Mouse (Mus musculus) neural tube, embryonic 13.5 days (tissue): Measurements from ENCODE around the gene Gm20914. TPM values are rescaled to one million over a fixed set of nuclear protein-coding genes. Genes with fewer than 3 reads are reported as not detected.
"Not testable (repeated sequence)": the region's sequence is repeated elsewhere in the genome, so short reads cannot be mapped to it uniquely, and the experiment has no call there.

Experiments
- ATAC-seq: fragments of 200-750 bp; cut with Nextera tagmentation; 2 replicates; pipeline ENCODE4 v1.8.0; 2017; ENCODE audit warnings: low read depth, mild to moderate bottlenecking, moderate TSS enrichment, moderate library complexity
- H3K27ac ChIP-seq: fragments of 300-500 bp; sonication (generic); replicated peaks from 2 replicates; pipeline ENCODE4 v1.5.1; 2015; ENCODE audit warnings: moderate library complexity, mild to moderate bottlenecking, inconsistent platforms
- H3K27me3 ChIP-seq: fragments of 300-500 bp; sonication (generic); 2 replicates; pipeline ENCODE4 v1.6.1; 2015; ENCODE audit warnings: mild to moderate bottlenecking, inconsistent platforms
- H3K36me3 ChIP-seq: fragments of 300-500 bp; sonication (generic); 2 replicates; pipeline ENCODE4 v1.6.1; 2015; ENCODE audit warnings: mild to moderate bottlenecking, inconsistent platforms
- H3K4me1 ChIP-seq: fragments of 300-500 bp; sonication (generic); replicated peaks from 2 replicates; pipeline ENCODE4 v1.6.1; 2015; ENCODE audit warnings: inconsistent platforms
- H3K4me2 ChIP-seq: fragments of 300-500 bp; sonication (generic); 2 replicates; pipeline ENCODE4 v1.6.1; 2015; ENCODE audit warnings: inconsistent platforms, mild to moderate bottlenecking, moderate library complexity
- H3K4me3 ChIP-seq: fragments of 300-500 bp; sonication (generic); 2 replicates; pipeline ENCODE4 v1.5.1; 2015; ENCODE audit warnings: mild to moderate bottlenecking, inconsistent platforms
- H3K9ac ChIP-seq: fragments of 300-500 bp; sonication (generic); 2 replicates; pipeline ENCODE4 v1.6.1; 2015; ENCODE audit warnings: moderate library complexity, mild to moderate bottlenecking, inconsistent platforms
- H3K9me3 ChIP-seq: fragments of 300-500 bp; sonication (generic); 2 replicates; pipeline ENCODE4 v1.6.1; 2016; ENCODE audit warnings: inconsistent platforms
- WGBS: fragments of 180-500 bp; shearing (Covaris S2); methylation state at CpG from one replicate; pipeline ENCODE4 v1.1.7; 2015; 5-methylcytosine and 5-hydroxymethylcytosine counted together
- polyA plus RNA-seq: library from polyadenylated mRNA; unstranded; fragments of >200 nt; fragmentation: Nextera tagmentation; extraction: Ambion mirVana; gene quantifications from 2 replicates; pipeline ENCODE4 v1.2.1, GENCODE M21; 2015

Gene Gm20914
- not detected in 2 replicates for polyA plus RNA-seq

DNA sequence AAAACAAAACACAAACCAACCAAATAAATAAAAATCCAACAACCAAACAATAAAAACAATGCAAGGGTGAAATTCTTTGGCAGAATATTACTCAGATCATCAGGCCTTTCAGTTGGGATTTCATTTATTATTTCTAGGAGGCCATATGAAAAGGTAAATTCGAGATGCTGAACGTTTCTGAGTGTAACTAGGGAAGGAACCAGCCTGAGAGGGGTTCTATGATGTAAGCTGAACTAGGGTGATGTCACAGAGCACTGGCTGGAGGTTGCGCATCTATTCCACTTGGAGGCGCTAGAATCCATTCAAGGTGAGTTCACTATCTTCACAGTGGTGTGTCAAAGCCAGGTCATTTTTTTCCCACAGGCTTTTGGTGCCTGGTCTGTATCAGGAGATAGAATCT is at the start of gene Gm20914:
TSS of gene Gm20914 (plus strand) at position 301 of the 400 bp plus-strand sequence.
- not testable (repeated sequence) for H3K27me3 ChIP-seq, H3K36me3 ChIP-seq, H3K9ac ChIP-seq, H3K4me1 ChIP-seq, H3K4me3 ChIP-seq, H3K9me3 ChIP-seq, H3K4me2 ChIP-seq, ATAC-seq, H3K27ac ChIP-seq
- WGBS, result no CpG with 5 or more reads among the region's 4 CpGs

Other genes with a start within 250 kb of the Gm20914 start
- not detected in 2 replicates for gene Gm21854, start 69.0 kb upstream of the Gm20914 start, polyA plus RNA-seq
- gene Gm28171, start 67.4 kb downstream of the Gm20914 start, polyA plus RNA-seq, result not detected in 2 replicates
- not detected in 2 replicates for gene Gm21778, start 216.5 kb downstream of the Gm20914 start, polyA plus RNA-seq